Mouse (Mus musculus): ENCODE measurements around the gene Gm44511. TPM values are rescaled to one million over a fixed set of nuclear protein-coding genes. Genes with fewer than 3 reads are reported as not detected.

Gm44511 gene
- total RNA-seq, 2 experiments from 2014 or later, result not detected

Other genes with a start within 250 kb of the Gm44511 start
- gene A2ml1, start 244.7 kb downstream of the Gm44511 start, total RNA-seq (2021), result 10 to 100 TPM; 11.1 to 14.6 TPM
- not detected for gene Klrb1a, start 202.8 kb downstream of the Gm44511 start, total RNA-seq (2021)
- gene Clec2h, start 163.9 kb downstream of the Gm44511 start, total RNA-seq (2021), result not detected
- 1 to 10 TPM; 1.2 to 1.4 TPM for gene Klrb1, start 103.3 kb downstream of the Gm44511 start, total RNA-seq (2021)
- gene Klrb1c, start 37.1 kb downstream of the Gm44511 start, total RNA-seq (2021), result not detected
- gene Klrb1b, start within 50 bp of the Gm44511 start, total RNA-seq (2021), result not detected
- not detected for gene Clec2i, start 61.3 kb upstream of the Gm44511 start, total RNA-seq (2021)
- 1 to 10 TPM; 1.5 to 2.3 TPM for gene BC035044, start 64.8 kb upstream of the Gm44511 start, total RNA-seq (2021)
- under 1 TPM in 1 of 2 experiments, not detected in 1; 0.39 TPM for gene Clec2g, start 108.1 kb upstream of the Gm44511 start, total RNA-seq (2021)
- gene Klrb1f, start 219.6 kb upstream of the Gm44511 start, total RNA-seq (2021), result not detected